Mouse (Mus musculus) natural killer cell, adult 2 months (primary cell): ENCODE results near the gene Cyp2t4.

ENCODE experiments used
- DNase-seq, 2 experiments: peaks; one replicate each; pipeline ENCODE4 v3.0.0; 2022; ENCODE audit warnings: low spot score in 2 of 2

The Cyp2t4 gene

GRCm38 (mm10) chr7:27182498-27182897 is 29.0 kb downstream of the Cyp2t4 start:
- DNase-seq, result no peak

GRCm38 (mm10) chr7:27184964-27185363 is 31.4 kb downstream of the Cyp2t4 start:
- peak in 1 of 2 experiments; percentile 41 for DNase-seq

GRCm38 (mm10) chr7:27185986-27186385 is 32.5 kb downstream of the Cyp2t4 start:
- DNase-seq, result no peak

GRCm38 (mm10) chr7:27189271-27189931 is 35.9 kb downstream of the Cyp2t4 start:
- no peak for DNase-seq

- no peak for DNase-seq
Measured at GRCm38 (mm10) chr7:27192434-27192833, 38.9 kb downstream of the Cyp2t4 start.

- DNase-seq, result no peak
Measured at GRCm38 (mm10) chr7:27193731-27194130, 40.2 kb downstream of the Cyp2t4 start.

- DNase-seq, result peak; percentile 93 to 96
Measured at GRCm38 (mm10) chr7:27195681-27196611, 42.4 kb downstream of the Cyp2t4 start, which contains the start of the genes BC024978 and Snrpa. Gene BC024978, plus strand, starts transcription at chr7:27195781. Gene Snrpa, minus strand, starts transcription at chr7:27196271.

- DNase-seq, result no peak
Measured at GRCm38 (mm10) chr7:27197136-27197535, 43.6 kb downstream of the Cyp2t4 start.

- no peak for DNase-seq
Measured at GRCm38 (mm10) chr7:27197634-27198033, 44.1 kb downstream of the Cyp2t4 start.

- no peak for DNase-seq
Measured at GRCm38 (mm10) chr7:27198355-27198754, 44.8 kb downstream of the Cyp2t4 start.

- DNase-seq, result no peak
Measured at GRCm38 (mm10) chr7:27198779-27199178, 45.3 kb downstream of the Cyp2t4 start.

GRCm38 (mm10) chr7:27203730-27204449 is 50.4 kb downstream of the Cyp2t4 start:
- no peak for DNase-seq
